Mouse (Mus musculus) spleen, adult 2 months (tissue): ENCODE measurements at regions not wholly inside any gene's neighbourhood (a gene's known extent, or its start where the extent isn't known, plus 50 kb on each side); places are given as distances from the start of the nearest gene placed in this dataset.

ENCODE experiments used
- CTCF ChIP-seq: fragments of 200-500 bp; IDR thresholded peaks from 2 replicates; pipeline ENCODE4 v1.5.1; 2011; ENCODE audit warnings: mild to moderate bottlenecking, inconsistent platforms; ENCODE audit not compliant: insufficient read depth, insufficient read length, insufficient replicate concordance; ENCODE audit errors: extremely low read depth
- POLR2A ChIP-seq: fragments of 200-500 bp; IDR thresholded peaks from 2 replicates; pipeline ENCODE4 v1.6.1; 2011; ENCODE audit warnings: low read depth, low read length, inconsistent platforms

- TF ChIP-seq POLR2A = no peak
- no peak for TF ChIP-seq CTCF
These were observed 153.3 kb downstream of the Lpin1 start for GRCm38 (mm10) chr12:16457419-16457818.
